10 mouse cellular contexts compared by ENCODE assay signal in the genomic region with DNA sequence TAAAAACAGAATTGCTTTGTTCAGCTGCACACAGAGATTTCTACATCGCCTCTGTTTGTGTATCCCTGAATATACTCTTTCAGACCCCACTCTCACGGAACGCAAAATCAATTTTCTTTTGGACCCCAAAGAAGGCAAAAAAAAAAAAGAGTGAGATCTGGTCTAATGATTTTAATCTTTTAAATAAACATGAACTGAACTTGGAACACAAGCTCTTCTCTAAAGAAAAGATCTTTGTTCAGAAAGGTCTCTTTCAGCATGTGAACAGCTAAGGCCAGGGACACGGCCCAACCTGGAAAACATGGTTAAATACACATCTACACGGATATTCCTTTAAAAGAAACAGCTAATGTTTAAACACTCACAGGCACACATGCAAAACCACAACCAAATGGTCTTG. TPM values are rescaled to one million over a fixed set of nuclear protein-coding genes. Genes with fewer than 3 reads are reported as not detected.
DNase-seq lines count a peak whose midpoint lies in the region; ATAC-seq and TF ChIP-seq lines count a peak whose summit lies in the region.
"Had no signal": no experiment of that assay in that cellular context is flagged by ENCODE, and none has a peak within 500 bp of the region (broad histone marks: within the 10 kb centered on the region; RNA-seq: fewer than 3 reads in every experiment).

No protein-coding gene starts in this region.

- no peaks in the 10 kb centered on the region for H3K36me3 ChIP-seq in kidney, embryonic 14.5 days (ENCODE audit: control insufficient read depth, insufficient read depth, low read length)
- H3K36me3 ChIP-seq in forebrain, embryonic 11.5 days (ENCODE audit: control insufficient read depth, insufficient read depth, low read length) = no peaks in the 10 kb centered on the region; the same call in 1 of the 2 replicates
- H3K36me3 ChIP-seq in hindbrain, embryonic 15.5 days = no peaks in the 10 kb centered on the region
- no peaks in the 10 kb centered on the region for H3K36me3 ChIP-seq in midbrain, postnatal 0 days (ENCODE audit: insufficient read depth, low read length)

- TF ChIP-seq CTCF in midbrain, postnatal 0 days (IDR thresholded peaks at IDR 0.05) = no peak

- H3K4me3 ChIP-seq in kidney, embryonic 14.5 days (ENCODE audit: low read length) = no peak overlapping the region
- H3K4me3 ChIP-seq in forebrain, embryonic 11.5 days (ENCODE audit: low read depth, low read length) = no peak overlapping the region
- H3K4me3 ChIP-seq in hindbrain, embryonic 15.5 days = no peak overlapping the region
- no peak overlapping the region for H3K4me3 ChIP-seq in midbrain, postnatal 0 days (ENCODE audit: low read depth, low read length)

- peak overlapping the region; percentile 51; the same call in 1 of the 2 replicates for H3K27ac ChIP-seq in kidney, embryonic 14.5 days (ENCODE audit: low read depth, low read length)
- peak overlapping the region; percentile 65 for H3K27ac ChIP-seq in forebrain, embryonic 11.5 days (ENCODE audit: low read depth, low read length)
- peak overlapping the region; percentile 76 for H3K27ac ChIP-seq in hindbrain, embryonic 15.5 days (replicated peaks)
- peak overlapping the region; percentile 48 for H3K27ac ChIP-seq in midbrain, postnatal 0 days (ENCODE audit: low read depth, low read length)

- peaks cover 7% of the 10 kb centered on the region; the same call in 1 of the 2 replicates for H3K4me1 ChIP-seq in kidney, embryonic 14.5 days (ENCODE audit: control insufficient read depth, insufficient read depth, low read length)
- H3K4me1 ChIP-seq in forebrain, embryonic 11.5 days (replicated peaks; ENCODE audit: control insufficient read depth, insufficient read depth, low read length) = peaks cover 2% of the 10 kb centered on the region; the same call in 1 of the 2 replicates
- peaks cover 44% of the 10 kb centered on the region for H3K4me1 ChIP-seq in hindbrain, embryonic 15.5 days (replicated peaks)
- peaks cover 13% of the 10 kb centered on the region; the same call in 1 of the 2 replicates for H3K4me1 ChIP-seq in midbrain, postnatal 0 days (ENCODE audit: insufficient read depth, low read length)

- H3K4me2 ChIP-seq in kidney, embryonic 14.5 days (replicated peaks; ENCODE audit: low read depth, low read length) = no peak overlapping the region
- H3K4me2 ChIP-seq in forebrain, embryonic 11.5 days (ENCODE audit: low read depth, low read length, severe bottlenecking) = peak overlapping the region; percentile 22; the same call in 1 of the 2 replicates
- H3K4me2 ChIP-seq in hindbrain, embryonic 15.5 days = peak overlapping the region; percentile 23; the same call in 1 of the 2 replicates
- H3K4me2 ChIP-seq in midbrain, postnatal 0 days (ENCODE audit: low read depth, low read length, poor library complexity, severe bottlenecking) = no peak overlapping the region

- WGBS in kidney, embryonic 14.5 days = 66% methylated on average over 5 of the region's 5 CpGs
- 18% methylated on average over 5 of the region's 5 CpGs for WGBS in forebrain, embryonic 11.5 days
- WGBS in hindbrain, embryonic 15.5 days = 22% methylated on average over 5 of the region's 5 CpGs
- WGBS in midbrain, postnatal 0 days = 17% methylated on average over 5 of the region's 5 CpGs

- no peak for ATAC-seq in kidney, embryonic 14.5 days (ENCODE audit: low FRiP score, low TSS enrichment)
- no peak for ATAC-seq in forebrain, embryonic 11.5 days (replicated peaks; ENCODE audit: low FRiP score)
- ATAC-seq in hindbrain, embryonic 15.5 days (ENCODE audit: low FRiP score, low read depth) = no peak
- ATAC-seq in midbrain, postnatal 0 days (ENCODE audit: low FRiP score) = no peak

- no peaks in the 10 kb centered on the region for H3K27me3 ChIP-seq in kidney, embryonic 14.5 days (ENCODE audit: control insufficient read depth, insufficient read depth, low read length)
- no peaks in the 10 kb centered on the region for H3K27me3 ChIP-seq in forebrain, embryonic 11.5 days (ENCODE audit: control insufficient read depth, insufficient read depth, low read length)
- no peaks in the 10 kb centered on the region for H3K27me3 ChIP-seq in hindbrain, embryonic 15.5 days
- H3K27me3 ChIP-seq in midbrain, postnatal 0 days (ENCODE audit: insufficient read depth, low read length) = no peaks in the 10 kb centered on the region

- H3K9ac ChIP-seq in kidney, embryonic 14.5 days (ENCODE audit: low read depth, low read length) = no peak overlapping the region
- 0 out of 2 replicates have a peak overlapping the region, but pooled peaks have one; percentile 3 for H3K9ac ChIP-seq in forebrain, embryonic 11.5 days (ENCODE audit: low read length)
- H3K9ac ChIP-seq in hindbrain, embryonic 15.5 days = no peak overlapping the region
- H3K9ac ChIP-seq in midbrain, postnatal 0 days (replicated peaks; ENCODE audit: low read length, poor library complexity, severe bottlenecking) = no peak overlapping the region

- no peak for DNase-seq in kidney, adult 8-10 months
- no peak for DNase-seq in forebrain, embryonic 11.5 days (ENCODE audit: low spot score)
- no peak for DNase-seq in midbrain, postnatal 0 days (ENCODE audit: low spot score)
- no peak for DNase-seq in gastrocnemius, adult 8-10 months (ENCODE audit: low spot score in 2 of 2)
- no peak for DNase-seq in spleen, postnatal 36 days (ENCODE audit: low spot score in 2 of 2)
- no peak for DNase-seq in cerebellum, postnatal 10 days
- DNase-seq: cerebellum, adult 9-11 months; gastrocnemius, postnatal 14 days had no signal

- H3K9me3 ChIP-seq in kidney, embryonic 14.5 days (ENCODE audit: control insufficient read depth, low read length) = peaks cover under 1% of the 10 kb centered on the region; the same call in 1 of the 2 replicates
- no peaks in the 10 kb centered on the region; the same call in 1 of the 2 replicates for H3K9me3 ChIP-seq in forebrain, embryonic 11.5 days (ENCODE audit: control insufficient read depth, low read length)
- H3K9me3 ChIP-seq in hindbrain, embryonic 15.5 days = 0 out of 2 replicates have a peak, but pooled peaks cover 2% of the 10 kb centered on the region
- H3K9me3 ChIP-seq in midbrain, postnatal 0 days (ENCODE audit: low read length) = no peaks in the 10 kb centered on the region

RNA-seq across cellular contexts. Expression of a gene that starts 46.6 kb away (rescaled TPM):
- polyA plus RNA-seq in kidney, embryonic 14.5 days (2014; fragmentation: Nextera tagmentation; extraction: Ambion mirVana) = 16.1 and 20.1 TPM in 2 replicates
- 37.0 and 38.0 TPM in 2 replicates for polyA plus RNA-seq in forebrain, embryonic 11.5 days (2014; fragmentation: Nextera tagmentation; extraction: Ambion mirVana)
- polyA plus RNA-seq in hindbrain, embryonic 15.5 days (2015; fragmentation: Nextera tagmentation; extraction: Ambion mirVana) = 28.0 and 29.4 TPM in 2 replicates
- total RNA-seq in midbrain, postnatal 0 days (2014; rRNA removed) = 38.0 and 46.1 TPM in 2 replicates
- 27.9 and 31.0 TPM in 2 replicates for polyA plus RNA-seq in midbrain, postnatal 0 days (2015; fragmentation: Nextera tagmentation; extraction: Ambion mirVana)
- total RNA-seq in gastrocnemius, adult 8-10 months (2022) = under 1 TPM in 3 of 4 experiments, not detected in 1; 0.08 to 0.19 (median 0.10) TPM

Comparison
In these comparisons a context has a peak if more than half of its experiments do, and no peak if none do; other contexts are left out.
1. H3K4me2 ChIP-seq: peak in forebrain, embryonic 11.5 days (single experiment) and hindbrain, embryonic 15.5 days (single experiment); none in kidney, embryonic 14.5 days (single experiment) and midbrain, postnatal 0 days (single experiment).
2. Peak in every context shown above with its lines, with median percentiles within 50 percentile points of each other: H3K27ac ChIP-seq.